Mouse (Mus musculus): Measurements from ENCODE around the gene Gm11939. TPM values are rescaled to one million over a fixed set of nuclear protein-coding genes. Genes with fewer than 3 reads are reported as not detected.

Gene Gm11939
- polyA plus RNA-seq, 1 experiment from 2014 or later: not detected

GRCm38 (mm10) chr11:99514098-99514497 lies 45.2 kb downstream of the Gm11939 start:
- Histone ChIP-seq H3K9me3 (ENCODE audit: low read length) (no peaks in the 10 kb centered on the region), H3K4me3 (ENCODE audit: low read length) (no peak overlapping the region), H3K4me1 (ENCODE audit: insufficient read depth, low read length) (no peaks in the 10 kb centered on the region), H3K4me2 (replicated peaks; ENCODE audit: low read depth, low read length) (no peak overlapping the region), H3K36me3 (ENCODE audit: insufficient read depth, low read length) (no peaks in the 10 kb centered on the region), H3K27ac (ENCODE audit: low read length) (no peak overlapping the region), H3K9ac (replicated peaks; ENCODE audit: low read length) (no peak overlapping the region), H3K27me3 (ENCODE audit: insufficient read depth, low read length) (no peaks in the 10 kb centered on the region)
- WGBS: 80% methylated on average over 8 of the region's 8 CpGs
- no peak for ATAC-seq (ENCODE audit: low FRiP score, low TSS enrichment)

Other genes with a start within 250 kb of the Gm11939 start
- not detected in 2 replicates for gene Krt25, start 236.5 kb downstream of the Gm11939 start, polyA plus RNA-seq (2015; fragmentation: Nextera tagmentation; extraction: Ambion mirVana)
- gene Krt26, start 221.5 kb downstream of the Gm11939 start, polyA plus RNA-seq (2015; fragmentation: Nextera tagmentation; extraction: Ambion mirVana): not detected in 2 replicates
- gene Krt27, start 208.4 kb downstream of the Gm11939 start, polyA plus RNA-seq (2015; fragmentation: Nextera tagmentation; extraction: Ambion mirVana): not detected in 2 replicates
- gene Krt28, start 184.6 kb downstream of the Gm11939 start, polyA plus RNA-seq (2015; fragmentation: Nextera tagmentation; extraction: Ambion mirVana): 0.12 and 0.35 TPM in 2 replicates
- gene Krt10, start 170.1 kb downstream of the Gm11939 start, polyA plus RNA-seq (2015; fragmentation: Nextera tagmentation; extraction: Ambion mirVana): 18.4 and 20.7 TPM in 2 replicates
- gene Krt12, start 137.2 kb downstream of the Gm11939 start, polyA plus RNA-seq (2015; fragmentation: Nextera tagmentation; extraction: Ambion mirVana): 0.09 TPM in 2 replicates
- 1.5 and 1.8 TPM in 2 replicates for gene Krt20, start 121.3 kb downstream of the Gm11939 start, polyA plus RNA-seq (2015; fragmentation: Nextera tagmentation; extraction: Ambion mirVana)
- 22.2 and 22.3 TPM in 2 replicates for gene Krt23, start 66.3 kb downstream of the Gm11939 start, polyA plus RNA-seq (2015; fragmentation: Nextera tagmentation; extraction: Ambion mirVana)
- gene Krt39, start 38.1 kb downstream of the Gm11939 start, polyA plus RNA-seq (2015; fragmentation: Nextera tagmentation; extraction: Ambion mirVana): 0.21 and 0.60 TPM in 2 replicates
- not detected in 2 replicates for gene Krt40, start 16.3 kb downstream of the Gm11939 start, polyA plus RNA-seq (2015; fragmentation: Nextera tagmentation; extraction: Ambion mirVana)
- not detected in 2 replicates for gene Krtap3-3, start 8.6 kb downstream of the Gm11939 start, polyA plus RNA-seq (2015; fragmentation: Nextera tagmentation; extraction: Ambion mirVana)
- not detected in 2 replicates for gene Krtap3-2, start 2.6 kb downstream of the Gm11939 start, polyA plus RNA-seq (2015; fragmentation: Nextera tagmentation; extraction: Ambion mirVana)
- not detected in 2 replicates for gene Krtap3-1, start 7.2 kb upstream of the Gm11939 start, polyA plus RNA-seq (2015; fragmentation: Nextera tagmentation; extraction: Ambion mirVana)
- not detected in 2 replicates for gene Krtap1-5, start 21.6 kb upstream of the Gm11939 start, polyA plus RNA-seq (2015; fragmentation: Nextera tagmentation; extraction: Ambion mirVana)
- not detected in 2 replicates for gene Krtap1-4, start 24.2 kb upstream of the Gm11939 start, polyA plus RNA-seq (2015; fragmentation: Nextera tagmentation; extraction: Ambion mirVana)
- not detected in 2 replicates for gene Krtap1-3, start 31.9 kb upstream of the Gm11939 start, polyA plus RNA-seq (2015; fragmentation: Nextera tagmentation; extraction: Ambion mirVana)
- not detected in 2 replicates for gene Krtap9-3, start 38.6 kb upstream of the Gm11939 start, polyA plus RNA-seq (2015; fragmentation: Nextera tagmentation; extraction: Ambion mirVana)
- not detected in 2 replicates for gene Gm11938, start 43.8 kb upstream of the Gm11939 start, polyA plus RNA-seq (2015; fragmentation: Nextera tagmentation; extraction: Ambion mirVana)
- gene Gm11937, start 50.7 kb upstream of the Gm11939 start, polyA plus RNA-seq (2015; fragmentation: Nextera tagmentation; extraction: Ambion mirVana): not detected in 2 replicates
- not detected in 2 replicates for gene Krtap2-4, start 55.4 kb upstream of the Gm11939 start, polyA plus RNA-seq (2015; fragmentation: Nextera tagmentation; extraction: Ambion mirVana)
- gene Gm11562, start 61.0 kb upstream of the Gm11939 start, polyA plus RNA-seq (2015; fragmentation: Nextera tagmentation; extraction: Ambion mirVana): not detected in 2 replicates
- not detected in 2 replicates for gene Krtap4-1, start 68.8 kb upstream of the Gm11939 start, polyA plus RNA-seq (2015; fragmentation: Nextera tagmentation; extraction: Ambion mirVana)
- not detected in 2 replicates for gene Krtap4-2, start 75.6 kb upstream of the Gm11939 start, polyA plus RNA-seq (2015; fragmentation: Nextera tagmentation; extraction: Ambion mirVana)
- gene Krtap4-7, start 84.6 kb upstream of the Gm11939 start, polyA plus RNA-seq (2015; fragmentation: Nextera tagmentation; extraction: Ambion mirVana): not detected in 2 replicates
- not detected in 2 replicates for gene Gm11555, start 90.8 kb upstream of the Gm11939 start, polyA plus RNA-seq (2015; fragmentation: Nextera tagmentation; extraction: Ambion mirVana)
- gene Gm11563, start 99.5 kb upstream of the Gm11939 start, polyA plus RNA-seq (2015; fragmentation: Nextera tagmentation; extraction: Ambion mirVana): not detected in 2 replicates
- not detected in 2 replicates for gene Krtap4-6, start 106.5 kb upstream of the Gm11939 start, polyA plus RNA-seq (2015; fragmentation: Nextera tagmentation; extraction: Ambion mirVana)
- gene Gm14190, start 131.3 kb upstream of the Gm11939 start, polyA plus RNA-seq (2015; fragmentation: Nextera tagmentation; extraction: Ambion mirVana): not detected in 2 replicates
- not detected in 2 replicates for gene Gm14180, start 174.8 kb upstream of the Gm11939 start, polyA plus RNA-seq (2015; fragmentation: Nextera tagmentation; extraction: Ambion mirVana)
- gene Gm11595, start 213.4 kb upstream of the Gm11939 start, polyA plus RNA-seq (2015; fragmentation: Nextera tagmentation; extraction: Ambion mirVana): not detected in 2 replicates
- not detected in 2 replicates for gene Krtap4-8, start 221.2 kb upstream of the Gm11939 start, polyA plus RNA-seq (2015; fragmentation: Nextera tagmentation; extraction: Ambion mirVana)
- gene Krtap4-9, start 225.7 kb upstream of the Gm11939 start, polyA plus RNA-seq (2015; fragmentation: Nextera tagmentation; extraction: Ambion mirVana): not detected in 2 replicates
- gene Gm11596, start 234.0 kb upstream of the Gm11939 start, polyA plus RNA-seq (2015; fragmentation: Nextera tagmentation; extraction: Ambion mirVana): not detected in 2 replicates
- not detected in 2 replicates for gene Gm11569, start 239.5 kb upstream of the Gm11939 start, polyA plus RNA-seq (2015; fragmentation: Nextera tagmentation; extraction: Ambion mirVana)
- gene Gm11554, start 245.0 kb upstream of the Gm11939 start, polyA plus RNA-seq (2015; fragmentation: Nextera tagmentation; extraction: Ambion mirVana): not detected in 2 replicates

Data from kidney, embryonic 16.5 days (tissue).